Mouse (Mus musculus) thymus, postnatal 14 days (tissue): Measurements from ENCODE around the gene Spi1.
A peak's percentile ranks its signal among the peaks of the same experiment; 100 is the strongest.

Source experiments
- DNase-seq: peaks from one replicate; pipeline ENCODE4 v3.0.0; 2021

The Spi1 gene

GRCm38 (mm10) chr2:91068162-91068871 lies 13.9 kb upstream of the Spi1 start:
- no peak for DNase-seq

- DNase-seq = no peak
Observed at GRCm38 (mm10) chr2:91068872-91069165, 13.4 kb upstream of the Spi1 start.

- no peak for DNase-seq
Observed at GRCm38 (mm10) chr2:91069306-91070000, 12.7 kb upstream of the Spi1 start.

- peak; percentile 96 for DNase-seq
Observed at GRCm38 (mm10) chr2:91070076-91070800, 12.0 kb upstream of the Spi1 start, which contains the start of gene Slc39a13. Gene Slc39a13, minus strand, starts transcription at chr2:91070417.

GRCm38 (mm10) chr2:91071059-91071458 lies 11.1 kb upstream of the Spi1 start:
- no peak for DNase-seq

- no peak for DNase-seq
Observed at GRCm38 (mm10) chr2:91072092-91072491, 10.1 kb upstream of the Spi1 start.

- no peak for DNase-seq
Observed at GRCm38 (mm10) chr2:91077957-91078313, 4.3 kb upstream of the Spi1 start.

GRCm38 (mm10) chr2:91078314-91079025 lies 3.7 kb upstream of the Spi1 start:
- no peak for DNase-seq

GRCm38 (mm10) chr2:91079026-91079384 lies 3.2 kb upstream of the Spi1 start:
- DNase-seq = no peak

GRCm38 (mm10) chr2:91080784-91081513 lies 1.2 kb upstream of the Spi1 start:
- no peak for DNase-seq

GRCm38 (mm10) chr2:91082844-91083243 lies 654 bp downstream of the Spi1 start:
- DNase-seq = peak; percentile 81

GRCm38 (mm10) chr2:91083366-91083940 lies 1.3 kb downstream of the Spi1 start:
- no peak for DNase-seq

- no peak for DNase-seq
Observed at GRCm38 (mm10) chr2:91084179-91084820, 2.1 kb downstream of the Spi1 start.

GRCm38 (mm10) chr2:91085494-91086391 lies 3.6 kb downstream of the Spi1 start:
- no peak for DNase-seq

GRCm38 (mm10) chr2:91086392-91087237 lies 4.4 kb downstream of the Spi1 start:
- DNase-seq = no peak

- no peak for DNase-seq
Observed at GRCm38 (mm10) chr2:91087453-91087852, 5.3 kb downstream of the Spi1 start.

- DNase-seq = no peak
Observed at GRCm38 (mm10) chr2:91088987-91089386, 6.8 kb downstream of the Spi1 start.

- DNase-seq = no peak
Observed at GRCm38 (mm10) chr2:91090208-91090607, 8.0 kb downstream of the Spi1 start.

GRCm38 (mm10) chr2:91090827-91091226 lies 8.6 kb downstream of the Spi1 start:
- DNase-seq = no peak

- DNase-seq = no peak
Observed at GRCm38 (mm10) chr2:91096524-91096923, 14.3 kb downstream of the Spi1 start.
